11 mouse cellular contexts compared by ENCODE assay signal in the genomic region with DNA sequence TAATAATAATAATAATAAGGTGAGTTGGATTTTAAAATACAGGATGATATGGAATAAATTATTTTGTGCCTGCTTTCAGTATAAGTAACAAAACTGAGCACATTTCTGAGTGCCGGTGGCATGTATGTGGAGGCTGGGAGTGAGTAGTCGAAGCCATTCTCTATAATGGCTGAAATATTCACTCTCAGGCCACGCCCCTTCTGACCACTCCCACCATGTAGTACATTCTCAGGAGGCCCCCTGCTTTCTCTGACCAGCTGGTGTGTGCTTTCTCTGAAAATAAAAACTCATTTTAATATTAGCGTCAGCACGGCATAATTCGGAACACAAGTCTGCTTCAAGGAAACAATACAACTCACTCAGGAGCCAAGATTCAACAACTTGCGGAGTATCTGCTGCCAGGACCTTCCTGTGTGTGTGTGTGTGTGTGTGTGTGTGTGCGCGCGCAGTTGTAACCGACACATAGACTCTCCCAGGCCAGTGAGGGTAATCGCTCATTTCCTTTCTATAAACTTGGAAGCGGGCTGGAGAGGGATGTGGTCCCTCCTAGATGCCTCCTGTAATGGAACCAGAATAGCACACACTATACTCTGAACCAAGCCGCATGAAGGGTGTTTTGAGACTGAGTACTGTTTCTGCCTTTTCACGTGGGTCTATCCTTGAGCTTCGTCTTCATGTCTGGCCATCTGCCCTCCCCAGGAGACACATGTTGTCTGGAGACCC.
DNase-seq lines count a peak whose midpoint lies in the region; ATAC-seq and TF ChIP-seq lines count a peak whose summit lies in the region.
"Had no signal": no experiment of that assay in that cellular context is flagged by ENCODE, and none has a peak within 500 bp of the region (broad histone marks: within the 10 kb centered on the region; RNA-seq: fewer than 3 reads in every experiment).

No protein-coding gene starts in this region.

- no peak for TF ChIP-seq EP300 in stomach, postnatal 0 days (optimal IDR thresholded peaks at IDR 0.05)

- intact Hi-C loops in left cerebral cortex, adult 2 months (cut with DNase I) = no loop called here
- intact Hi-C loops in heart, postnatal 10 days (cut with DNase I) = no loop called here

- no peak overlapping the region for H3K27ac ChIP-seq in left cerebral cortex, adult 2 months
- H3K27ac ChIP-seq in lung, embryonic 14.5 days (ENCODE audit: low read depth) = peak overlapping the region; percentile 6; the same call in 1 of the 2 replicates
- H3K27ac ChIP-seq in stomach, postnatal 0 days (replicated peaks) = 0 out of 2 replicates have a peak overlapping the region, but pooled peaks have one; percentile 24
- no peak overlapping the region for H3K27ac ChIP-seq in forebrain, postnatal 0 days (ENCODE audit: low read depth, low read length)
- H3K27ac ChIP-seq: midbrain, embryonic 10.5 days had no signal

- TF ChIP-seq CTCF in left cerebral cortex, adult 2 months (IDR thresholded peaks at IDR 0.05) = no peak
- no peak for TF ChIP-seq CTCF in lung, embryonic 14.5 days (IDR thresholded peaks at IDR 0.05; ENCODE audit: low read depth)
- no peak for TF ChIP-seq CTCF in stomach, postnatal 0 days (IDR thresholded peaks at IDR 0.05; ENCODE audit: low read depth)
- TF ChIP-seq CTCF in forebrain, postnatal 0 days (IDR thresholded peaks at IDR 0.05; ENCODE audit: low read depth) = no peak

- H3K4me2 ChIP-seq in lung, embryonic 14.5 days = no peak overlapping the region
- no peak overlapping the region; the same call in 1 of the 2 replicates for H3K4me2 ChIP-seq in stomach, postnatal 0 days (replicated peaks; ENCODE audit: low read depth)
- H3K4me2 ChIP-seq in forebrain, postnatal 0 days (ENCODE audit: low read depth) = no peak overlapping the region

- H3K4me1 ChIP-seq in lung, embryonic 14.5 days (ENCODE audit: insufficient read depth) = peaks cover 25% of the 10 kb centered on the region
- H3K4me1 ChIP-seq in stomach, postnatal 0 days (replicated peaks; ENCODE audit: control insufficient read depth, insufficient read depth) = 0 out of 2 replicates have a peak, but pooled peaks cover 2% of the 10 kb centered on the region
- no peaks in the 10 kb centered on the region for H3K4me1 ChIP-seq in forebrain, postnatal 0 days (ENCODE audit: insufficient read depth)
- H3K4me1 ChIP-seq: midbrain, embryonic 10.5 days had no signal

- H3K4me3 ChIP-seq in left cerebral cortex, adult 2 months = no peak overlapping the region
- H3K4me3 ChIP-seq in lung, embryonic 14.5 days (ENCODE audit: low read depth, low read length) = no peak overlapping the region
- no peak overlapping the region for H3K4me3 ChIP-seq in stomach, postnatal 0 days (ENCODE audit: low read depth, low read length)
- H3K4me3 ChIP-seq in forebrain, postnatal 0 days (ENCODE audit: low read depth, low read length) = no peak overlapping the region
- H3K4me3 ChIP-seq: midbrain, embryonic 10.5 days had no signal

- no peaks in the 10 kb centered on the region for H3K9me3 ChIP-seq in lung, embryonic 14.5 days (ENCODE audit: low read depth, low read length)
- H3K9me3 ChIP-seq in stomach, postnatal 0 days (ENCODE audit: control insufficient read depth, low read length) = no peaks in the 10 kb centered on the region
- H3K9me3 ChIP-seq in forebrain, postnatal 0 days (ENCODE audit: low read length) = no peaks in the 10 kb centered on the region
- H3K9me3 ChIP-seq: midbrain, embryonic 10.5 days had no signal

- H3K9ac ChIP-seq in lung, embryonic 14.5 days = no peak overlapping the region
- no peak overlapping the region for H3K9ac ChIP-seq in stomach, postnatal 0 days (ENCODE audit: low read length)
- H3K9ac ChIP-seq in forebrain, postnatal 0 days = no peak overlapping the region

- ATAC-seq in lung, embryonic 14.5 days (ENCODE audit: insufficient read depth) = peak; percentile 54
- peak; percentile 77 for ATAC-seq in stomach, postnatal 0 days (ENCODE audit: low FRiP score, low TSS enrichment)
- ATAC-seq in forebrain, postnatal 0 days = no peak
- ATAC-seq: activated CD4-positive, CD25-positive, alpha-beta regulatory T cell, adult 4 months had no signal

- H3K36me3 ChIP-seq in lung, embryonic 14.5 days (ENCODE audit: insufficient read depth) = no peaks in the 10 kb centered on the region
- H3K36me3 ChIP-seq in stomach, postnatal 0 days (ENCODE audit: control insufficient read depth, insufficient read depth, low read length) = no peaks in the 10 kb centered on the region
- H3K36me3 ChIP-seq in forebrain, postnatal 0 days (ENCODE audit: insufficient read depth) = no peaks in the 10 kb centered on the region
- H3K36me3 ChIP-seq: midbrain, embryonic 10.5 days had no signal

- WGBS in lung, embryonic 14.5 days = 70% methylated on average over 16 of the region's 16 CpGs
- 54% methylated on average over 16 of the region's 16 CpGs for WGBS in stomach, postnatal 0 days
- WGBS in forebrain, postnatal 0 days = 78% methylated on average over 16 of the region's 16 CpGs

- DNase-seq in left cerebral cortex, adult 18-20 months (ENCODE audit: low spot score in 2 of 2) = peak; percentile 20 to 49
- DNase-seq in left cerebral cortex, adult 2 months (ENCODE audit: extremely low spot score in 1 of 2, low spot score in 2 of 2) = no peak
- peak; percentile 46 to 56 for DNase-seq in heart, postnatal 10 days
- DNase-seq in lung, embryonic 14.5 days = peak; percentile 55
- no peak for DNase-seq in stomach, postnatal 0 days (ENCODE audit: low spot score)
- no peak for DNase-seq in forebrain, postnatal 0 days
- no peak for DNase-seq in adrenal gland, adult 8-10 months
- DNase-seq: left cerebral cortex, postnatal 4 days; right cerebral cortex, postnatal 25 days had no signal

- no peaks in the 10 kb centered on the region for H3K27me3 ChIP-seq in lung, embryonic 14.5 days (ENCODE audit: insufficient read depth, low read length)
- H3K27me3 ChIP-seq in stomach, postnatal 0 days (ENCODE audit: control insufficient read depth, insufficient read depth, low read length) = no peaks in the 10 kb centered on the region
- H3K27me3 ChIP-seq in forebrain, postnatal 0 days (ENCODE audit: insufficient read depth, low read length) = no peaks in the 10 kb centered on the region

Comparison
In these comparisons a context has a peak if more than half of its experiments do, and no peak if none do; other contexts are left out.
1. DNase-seq: peak in left cerebral cortex, adult 18-20 months (2 of 2), heart, postnatal 10 days (2 of 2) and lung, embryonic 14.5 days (single experiment); none in left cerebral cortex, adult 2 months (0 of 2), stomach, postnatal 0 days (single experiment), forebrain, postnatal 0 days (single experiment) and adrenal gland, adult 8-10 months (single experiment).
2. H3K27ac ChIP-seq: peak in lung, embryonic 14.5 days (single experiment) and stomach, postnatal 0 days (single experiment); none in left cerebral cortex, adult 2 months (single experiment) and forebrain, postnatal 0 days (single experiment).